Mouse (Mus musculus) c-Kit-positive CD71-positive TER-119-negative erythroid progenitor cells, embryonic 14.5 days (primary cell): ENCODE data around the gene Tigd2.
"Not testable (repeated sequence)": the region's sequence is repeated elsewhere in the genome, so short reads cannot be mapped to it uniquely, and the experiment has no call there.

ENCODE experiments used
- DNase-seq: peaks from one replicate; pipeline ENCODE4 v3.0.0-alpha.2; 2013; ENCODE audit warnings: low read depth

Tigd2 gene

DNA sequence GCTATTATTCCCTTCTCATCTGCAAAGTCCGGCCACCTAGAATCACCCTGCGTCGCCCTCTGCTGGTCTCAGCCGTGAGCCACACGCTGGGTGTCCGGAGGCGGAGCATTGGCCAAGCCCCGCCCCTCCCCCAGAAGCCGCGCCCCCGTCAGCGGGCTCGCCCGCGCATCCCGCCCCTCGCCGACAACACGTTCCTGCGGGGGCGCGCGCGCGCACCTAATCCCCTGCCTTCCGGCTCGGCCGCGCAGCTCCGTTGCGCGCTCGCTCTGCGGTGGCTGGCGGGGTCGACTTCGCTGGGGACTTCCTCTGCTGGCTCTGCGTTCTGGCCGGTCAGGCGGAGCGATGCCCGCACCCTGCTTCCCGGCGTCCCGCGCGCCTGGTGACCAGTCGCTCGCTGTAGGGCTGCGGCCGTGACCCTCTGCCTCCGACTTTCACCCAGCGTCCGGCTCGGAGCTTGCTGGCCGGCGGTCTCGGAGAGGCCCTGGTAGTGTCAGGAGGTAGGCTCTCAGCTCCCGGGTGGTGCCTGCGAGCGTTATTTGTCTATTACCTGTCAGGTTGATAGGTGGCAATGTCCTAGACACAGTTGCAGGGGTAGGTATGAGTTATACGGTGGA lies at the start of gene Tigd2:
Gene Tigd2, plus strand, starts transcription at position 186 of the 614 bp plus-strand sequence.
- DNase-seq = peak; percentile 73

DNA sequence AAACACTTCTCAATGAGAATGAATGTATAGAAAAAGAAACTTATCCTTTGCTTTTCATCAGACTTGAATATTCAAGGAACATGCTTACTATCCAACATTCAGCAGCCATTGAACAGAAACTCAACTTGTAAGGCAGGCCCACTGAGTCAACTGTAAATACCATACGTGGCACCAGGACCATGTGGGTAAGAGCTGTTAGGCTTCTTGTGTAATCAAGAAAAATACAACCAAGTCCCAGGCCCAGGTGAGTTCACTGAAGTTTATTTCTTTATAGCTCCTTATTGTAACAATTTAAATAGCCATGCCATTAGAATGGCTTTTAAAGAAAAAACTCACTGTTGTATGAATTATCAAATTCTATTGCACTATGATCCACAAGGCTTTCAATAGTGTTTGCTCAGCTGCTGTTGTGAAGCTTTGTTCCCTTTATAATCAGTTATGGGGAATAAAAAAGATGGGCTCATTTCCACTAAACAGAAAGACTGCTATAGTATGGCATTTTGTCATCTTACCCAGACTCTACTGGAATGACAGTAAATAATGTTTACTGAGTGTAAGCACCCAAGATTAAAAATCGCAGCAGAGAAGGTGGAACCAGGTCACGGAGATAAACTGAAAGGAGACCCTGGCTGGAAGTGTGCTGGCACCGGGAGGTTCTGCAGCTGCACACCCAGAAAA lies 46.7 kb upstream of the Tigd2 start:
- DNase-seq = no peak

GRCm38 (mm10) chr6:59162887-59163286 lies 45.8 kb upstream of the Tigd2 start:
- DNase-seq = no peak

GRCm38 (mm10) chr6:59163407-59163806 lies 45.3 kb upstream of the Tigd2 start:
- no peak for DNase-seq

DNA sequence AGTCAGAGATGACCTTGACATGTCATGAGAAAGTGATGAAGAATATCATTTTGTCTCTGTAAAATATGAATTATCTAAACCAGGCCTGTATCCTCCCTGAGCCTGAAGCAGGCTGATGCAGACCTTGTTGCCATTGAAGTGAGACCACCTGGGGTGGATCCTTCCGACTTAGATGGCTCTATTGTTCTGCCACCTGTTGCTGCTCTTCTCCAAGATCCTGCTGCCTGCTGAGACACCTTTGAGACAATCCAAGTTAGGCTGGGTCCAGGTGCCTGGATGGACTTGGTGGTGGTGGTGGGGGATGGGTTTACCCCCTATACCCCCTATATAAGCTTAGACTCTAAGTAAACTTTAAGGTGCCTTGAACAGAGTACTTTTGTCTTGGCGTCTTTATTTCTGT lies 39.7 kb upstream of the Tigd2 start:
- DNase-seq = no peak

DNA sequence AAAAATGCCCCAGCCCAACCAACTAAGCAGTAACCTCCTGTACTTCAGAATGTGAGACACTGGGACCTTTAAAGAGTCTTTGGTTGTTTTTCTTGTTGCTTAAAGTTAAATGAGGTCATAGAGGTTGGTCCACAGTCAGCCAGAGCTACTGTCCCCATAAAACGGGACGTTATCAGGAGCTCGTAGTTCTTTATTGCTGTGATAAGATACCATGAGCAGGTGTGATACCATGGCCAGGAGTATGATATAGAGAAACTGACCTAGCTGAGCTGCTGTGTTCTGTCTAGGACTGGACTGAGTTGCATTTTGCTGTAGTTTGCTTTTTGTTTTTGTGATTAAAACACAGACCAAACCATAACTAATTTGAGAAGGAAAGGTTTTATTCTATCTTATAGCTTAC lies 37.4 kb upstream of the Tigd2 start:
- DNase-seq = no peak

DNA sequence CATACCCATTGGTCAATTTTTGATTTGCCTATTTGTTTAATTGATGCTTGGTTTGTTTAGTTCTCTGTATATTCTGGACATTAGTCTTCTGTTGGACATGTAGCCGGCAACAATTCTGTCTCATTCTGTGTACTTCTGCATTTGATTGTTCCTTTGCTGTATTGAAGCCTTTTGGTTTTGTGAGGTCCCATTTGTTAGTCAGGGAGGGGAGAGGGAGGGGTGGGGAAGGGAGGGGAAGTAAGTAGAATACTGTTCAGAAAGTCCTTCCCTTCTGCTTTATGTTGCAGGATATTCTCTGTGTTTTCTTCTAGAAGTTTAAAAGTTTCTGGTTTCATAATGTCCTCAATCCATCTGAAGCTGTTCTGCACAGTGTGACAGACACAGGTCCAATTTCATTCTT lies 34.7 kb upstream of the Tigd2 start:
- no peak for DNase-seq

DNA sequence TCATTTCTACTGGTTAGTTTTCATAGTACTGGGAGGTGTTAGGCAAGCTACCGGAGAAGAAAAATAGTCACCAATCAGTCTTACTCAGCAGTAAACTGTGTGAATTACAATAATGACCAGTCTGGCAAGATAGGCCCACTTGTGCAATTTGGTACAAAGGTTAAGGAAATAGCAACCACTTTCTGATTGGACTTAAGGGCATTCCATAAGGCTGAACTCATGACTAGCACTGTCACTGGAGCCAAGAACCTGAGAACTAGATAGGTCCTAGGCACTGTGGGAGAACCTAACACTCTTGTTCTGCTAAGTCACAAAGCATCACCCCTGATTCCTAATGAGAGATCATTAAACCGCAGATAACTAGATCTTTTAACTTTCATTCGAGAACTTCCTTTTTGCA lies 30.6 kb upstream of the Tigd2 start:
- no peak for DNase-seq

- DNase-seq = peak; percentile 44
Observed at GRCm38 (mm10) chr6:59180376-59180996, 28.2 kb upstream of the Tigd2 start.

- DNase-seq = no peak
Observed at GRCm38 (mm10) chr6:59185010-59185699, 23.5 kb upstream of the Tigd2 start.

DNA sequence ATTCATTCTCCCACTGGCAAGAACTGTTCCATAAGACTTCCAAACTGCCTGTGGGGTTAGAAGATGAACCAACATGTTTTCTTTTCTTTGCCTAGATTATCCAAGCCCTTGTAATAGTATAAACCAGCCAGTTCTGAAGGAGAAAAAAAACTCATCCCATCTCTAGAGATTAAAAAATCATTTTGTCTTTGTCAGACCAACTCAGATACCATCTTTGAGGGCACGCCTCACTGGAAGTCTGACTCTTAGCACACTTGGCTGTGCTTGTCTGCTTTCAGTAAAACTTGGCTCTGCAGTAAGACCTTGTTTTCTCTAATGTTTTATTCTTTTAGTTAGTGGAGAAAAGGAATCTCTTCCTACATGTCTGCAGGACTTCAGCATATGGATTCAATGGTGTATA lies 18.7 kb upstream of the Tigd2 start:
- DNase-seq = no peak

GRCm38 (mm10) chr6:59194518-59194917 lies 14.2 kb upstream of the Tigd2 start:
- not testable (repeated sequence) for DNase-seq

GRCm38 (mm10) chr6:59195849-59196635 lies 12.6 kb upstream of the Tigd2 start:
- no peak for DNase-seq

- DNase-seq = no peak
Observed at GRCm38 (mm10) chr6:59196746-59197145, 11.9 kb upstream of the Tigd2 start.

GRCm38 (mm10) chr6:59198356-59198755 lies 10.3 kb upstream of the Tigd2 start:
- no peak for DNase-seq

DNA sequence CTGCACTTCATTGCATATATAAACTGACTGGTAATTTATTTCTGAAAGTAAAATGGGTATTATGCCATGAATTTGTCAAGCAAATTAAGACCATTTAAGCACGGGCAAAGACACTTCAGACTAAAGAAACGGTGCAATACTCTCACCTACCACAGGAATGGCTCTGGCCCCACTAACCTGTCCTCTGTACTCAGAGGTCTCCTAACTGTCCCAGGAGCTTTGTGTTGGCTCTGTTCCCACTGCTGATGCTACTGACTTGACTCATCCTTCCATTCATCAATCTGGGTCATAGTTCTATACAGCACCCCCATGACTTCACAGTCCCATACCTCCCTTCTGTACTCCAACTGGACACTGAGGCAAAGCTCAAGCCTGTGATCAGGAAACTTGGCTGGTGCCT lies 9.6 kb upstream of the Tigd2 start:
- DNase-seq = no peak

GRCm38 (mm10) chr6:59207561-59207960 lies 1.1 kb upstream of the Tigd2 start:
- DNase-seq = no peak

DNA sequence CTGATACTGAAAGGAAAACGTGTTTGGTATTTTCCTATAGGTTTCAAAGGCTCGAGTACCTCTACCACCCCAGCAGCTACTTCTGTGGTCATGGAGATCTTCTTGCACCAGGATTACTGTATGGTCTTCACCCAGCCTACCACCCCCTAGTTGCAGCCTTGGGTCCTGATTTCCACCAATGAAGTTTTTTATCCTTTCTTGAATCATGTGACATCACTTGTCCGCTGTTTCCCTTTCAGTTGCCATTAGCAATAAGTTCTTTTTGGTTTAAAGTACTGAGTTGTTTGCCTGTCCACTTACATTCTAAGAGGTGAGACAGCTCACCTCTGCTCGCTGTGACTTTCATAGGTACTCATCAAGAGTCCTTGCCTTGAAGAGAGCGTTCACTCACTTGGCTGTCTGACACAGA lies 633 bp downstream of the Tigd2 start:
- peak; percentile 20 for DNase-seq

- no peak for DNase-seq
Observed at GRCm38 (mm10) chr6:59233191-59233590, 24.5 kb downstream of the Tigd2 start.

DNA sequence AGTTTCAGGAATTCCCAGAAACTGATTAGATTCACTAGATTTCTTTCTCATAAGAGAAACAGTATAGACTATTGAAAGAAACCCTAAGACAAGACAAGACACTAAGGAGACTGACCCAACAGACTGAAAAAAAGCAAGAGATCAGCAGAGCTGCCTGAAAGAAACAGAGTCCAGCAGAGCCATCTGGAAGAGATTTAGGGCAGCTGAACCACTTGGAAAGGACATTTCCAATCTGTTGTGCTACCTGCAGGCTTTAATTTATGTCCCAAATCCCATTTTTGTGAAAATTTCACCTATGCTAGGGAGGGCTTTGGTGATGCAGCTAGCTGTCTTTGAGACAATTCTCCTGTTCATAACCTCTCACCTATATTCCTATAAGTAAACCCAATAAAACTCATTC lies 25.0 kb downstream of the Tigd2 start:
- no peak for DNase-seq

- no peak for DNase-seq
Observed at GRCm38 (mm10) chr6:59249675-59250074, 41.0 kb downstream of the Tigd2 start.

- no peak for DNase-seq
Observed at GRCm38 (mm10) chr6:59250536-59250935, 41.9 kb downstream of the Tigd2 start.
